Mouse (Mus musculus) 3134 (cell line): ENCODE results near the gene Mecr.

ENCODE experiments used
- DNase-seq: peaks from one replicate; pipeline ENCODE4 v3.0.0-alpha.2; 2011; ENCODE audit warnings: low spot score; ENCODE audit not compliant: insufficient read length; ENCODE audit errors: extremely low read depth

The Mecr gene

GRCm38 (mm10) chr4:131883571-131883970 is 40.3 kb downstream of the Mecr start:
- no peak for DNase-seq

- no peak for DNase-seq
Observed at GRCm38 (mm10) chr4:131885376-131885775, 42.1 kb downstream of the Mecr start.

- no peak for DNase-seq
Observed at GRCm38 (mm10) chr4:131888564-131888963, 45.3 kb downstream of the Mecr start.

GRCm38 (mm10) chr4:131890692-131891091 is 47.4 kb downstream of the Mecr start:
- DNase-seq = no peak

GRCm38 (mm10) chr4:131897109-131897508 is 53.8 kb downstream of the Mecr start:
- DNase-seq = no peak

- DNase-seq = no peak
Observed at GRCm38 (mm10) chr4:131897787-131898186, 54.5 kb downstream of the Mecr start.

- DNase-seq = no peak
Observed at GRCm38 (mm10) chr4:131898503-131899179, 55.4 kb downstream of the Mecr start.

- DNase-seq = no peak
Observed at GRCm38 (mm10) chr4:131899180-131899554, 55.9 kb downstream of the Mecr start.

- DNase-seq = no peak
Observed at GRCm38 (mm10) chr4:131901090-131901489, 57.8 kb downstream of the Mecr start.

- DNase-seq = no peak
Observed at GRCm38 (mm10) chr4:131904478-131904877, 61.2 kb downstream of the Mecr start.

- DNase-seq = no peak
Observed at GRCm38 (mm10) chr4:131906423-131906822, 63.2 kb downstream of the Mecr start.

- no peak for DNase-seq
Observed at GRCm38 (mm10) chr4:131907912-131908311, 64.6 kb downstream of the Mecr start.

GRCm38 (mm10) chr4:131910237-131910994 is 67.1 kb downstream of the Mecr start:
- DNase-seq = no peak

GRCm38 (mm10) chr4:131911521-131911920 is 68.3 kb downstream of the Mecr start:
- no peak for DNase-seq

GRCm38 (mm10) chr4:131913526-131913925 is 70.3 kb downstream of the Mecr start:
- DNase-seq = peak; percentile 53

- no peak for DNase-seq
Observed at GRCm38 (mm10) chr4:131914046-131914643, 70.9 kb downstream of the Mecr start.

GRCm38 (mm10) chr4:131914891-131915469 is 71.7 kb downstream of the Mecr start:
- no peak for DNase-seq

GRCm38 (mm10) chr4:131915821-131916328 is 72.6 kb downstream of the Mecr start:
- DNase-seq = no peak

GRCm38 (mm10) chr4:131916425-131916824 is 73.2 kb downstream of the Mecr start:
- DNase-seq = peak; percentile 66

GRCm38 (mm10) chr4:131917010-131917555 is 73.8 kb downstream of the Mecr start:
- DNase-seq = no peak
